In the genomic region with DNA sequence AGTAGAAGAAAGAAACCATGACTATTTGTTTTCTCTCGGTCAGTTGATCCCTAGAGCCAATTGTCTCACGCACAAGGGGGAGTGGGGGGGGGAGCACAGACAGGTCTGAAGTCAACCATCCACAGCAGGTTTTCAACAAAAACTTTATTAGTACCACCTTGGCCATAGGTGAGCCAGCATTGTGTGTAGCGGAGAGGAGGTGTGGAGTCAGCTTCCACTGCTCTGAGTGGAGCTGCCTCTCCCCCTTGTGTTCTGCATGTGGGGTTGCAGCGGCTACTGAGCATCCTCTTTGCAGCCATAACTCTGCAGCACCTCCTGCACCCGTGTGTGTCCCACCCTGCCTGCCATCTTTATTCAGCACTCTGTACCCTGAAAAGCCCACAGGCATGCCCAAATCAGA, we compare ENCODE assay signal across 10 mouse cellular contexts. TPM values are rescaled to one million over a fixed set of nuclear protein-coding genes. Genes with fewer than 3 reads are reported as not detected.
DNase-seq lines count a peak whose midpoint lies in the region; ATAC-seq and TF ChIP-seq lines count a peak whose summit lies in the region.
"Had no signal": no experiment of that assay in that cellular context is flagged by ENCODE, and none has a peak within 500 bp of the region (broad histone marks: within the 10 kb centered on the region; RNA-seq: fewer than 3 reads in every experiment).

No protein-coding gene starts in this region.

- DNase-seq in frontal cortex, postnatal 36 days (ENCODE audit: low spot score in 2 of 2) = peak; percentile 32 to 37
- no peak for DNase-seq in frontal cortex, postnatal 25 days (ENCODE audit: low spot score in 2 of 2)
- DNase-seq in spleen, postnatal 36 days (ENCODE audit: low spot score in 2 of 2) = peak; percentile 5 to 7
- no peak for DNase-seq in spleen, postnatal 10 days (ENCODE audit: low spot score in 2 of 2)
- DNase-seq in stomach, postnatal 0 days (ENCODE audit: low spot score) = no peak
- no peak for DNase-seq in spleen, adult 12 weeks (ENCODE audit: low spot score)
- DNase-seq in heart, postnatal 14 days = no peak

- TF ChIP-seq CTCF in stomach, postnatal 0 days (IDR thresholded peaks at IDR 0.05; ENCODE audit: low read depth) = peak; percentile 60

- WGBS in hindbrain, embryonic 15.5 days = 12% methylated on average over 5 of the region's 5 CpGs
- 17% methylated on average over 5 of the region's 5 CpGs for WGBS in stomach, postnatal 0 days

- peak overlapping the region; percentile 11; the same call in 1 of the 2 replicates for H3K4me2 ChIP-seq in hindbrain, embryonic 15.5 days
- no peak overlapping the region for H3K4me2 ChIP-seq in stomach, postnatal 0 days (replicated peaks; ENCODE audit: low read depth)
- H3K4me2 ChIP-seq: midbrain, embryonic 12.5 days had no signal

- intact Hi-C loops in heart, postnatal 14 days (cut with DNase I) = no loop called here

- no peaks in the 10 kb centered on the region for H3K27me3 ChIP-seq in hindbrain, embryonic 15.5 days
- no peaks in the 10 kb centered on the region for H3K27me3 ChIP-seq in stomach, postnatal 0 days (ENCODE audit: control insufficient read depth, insufficient read depth, low read length)

- no peak overlapping the region for H3K27ac ChIP-seq in hindbrain, embryonic 15.5 days (replicated peaks)
- no peak overlapping the region for H3K27ac ChIP-seq in stomach, postnatal 0 days (replicated peaks)
- H3K27ac ChIP-seq: midbrain, embryonic 12.5 days had no signal

- H3K9me3 ChIP-seq in hindbrain, embryonic 15.5 days = no peaks in the 10 kb centered on the region
- H3K9me3 ChIP-seq in stomach, postnatal 0 days (ENCODE audit: control insufficient read depth, low read length) = no peaks in the 10 kb centered on the region
- H3K9me3 ChIP-seq: midbrain, embryonic 12.5 days had no signal

- peaks cover 16% of the 10 kb centered on the region for H3K4me1 ChIP-seq in hindbrain, embryonic 15.5 days (replicated peaks)
- H3K4me1 ChIP-seq in stomach, postnatal 0 days (replicated peaks; ENCODE audit: control insufficient read depth, insufficient read depth) = no peaks in the 10 kb centered on the region

- H3K4me3 ChIP-seq in hindbrain, embryonic 15.5 days = no peak overlapping the region
- H3K4me3 ChIP-seq in stomach, postnatal 0 days (ENCODE audit: low read depth, low read length) = no peak overlapping the region
- H3K4me3 ChIP-seq: midbrain, embryonic 12.5 days had no signal

- ATAC-seq in hindbrain, embryonic 15.5 days (ENCODE audit: low FRiP score, low read depth) = peak; percentile 82
- ATAC-seq in stomach, postnatal 0 days (ENCODE audit: low FRiP score, low TSS enrichment) = no peak

- H3K36me3 ChIP-seq in hindbrain, embryonic 15.5 days = no peaks in the 10 kb centered on the region
- no peaks in the 10 kb centered on the region for H3K36me3 ChIP-seq in stomach, postnatal 0 days (ENCODE audit: control insufficient read depth, insufficient read depth, low read length)
- H3K36me3 ChIP-seq: midbrain, embryonic 12.5 days had no signal

- no peak overlapping the region for H3K9ac ChIP-seq in hindbrain, embryonic 15.5 days
- no peak overlapping the region for H3K9ac ChIP-seq in stomach, postnatal 0 days (ENCODE audit: low read length)
- H3K9ac ChIP-seq: midbrain, embryonic 12.5 days had no signal

- TF ChIP-seq EP300 in stomach, postnatal 0 days (optimal IDR thresholded peaks at IDR 0.05) = no peak

RNA-seq across cellular contexts. Expression of a gene that starts 6.3 kb away (rescaled TPM):
- 17.0 and 17.7 TPM in 2 replicates for polyA plus RNA-seq in hindbrain, embryonic 15.5 days (2015; fragmentation: Nextera tagmentation; extraction: Ambion mirVana)
- polyA plus RNA-seq in stomach, postnatal 0 days (2015; fragmentation: Nextera tagmentation; extraction: Ambion mirVana) = 0.47 and 0.59 TPM in 2 replicates
- total RNA-seq in heart, postnatal 14 days (2021) = not detected
- total RNA-seq: common myeloid progenitor, adult 5-6 weeks had no signal

Comparison
In these comparisons a context has a peak if more than half of its experiments do, and no peak if none do; other contexts are left out.
1. DNase-seq: peak in frontal cortex, postnatal 36 days (2 of 2) and spleen, postnatal 36 days (2 of 2); none in frontal cortex, postnatal 25 days (0 of 2), spleen, postnatal 10 days (0 of 2), stomach, postnatal 0 days (single experiment), spleen, adult 12 weeks (single experiment) and heart, postnatal 14 days (0 of 2).
2. RNA of a gene that starts 6.3 kb away (polyA plus RNA-seq): 17.0 to 17.7 TPM in hindbrain, embryonic 15.5 days; 0.47 to 0.59 TPM in stomach, postnatal 0 days; every median in the first group is over 10 times any median in the second.